Mouse (Mus musculus) lung, postnatal 0 days (tissue): ENCODE data around the gene Pum2.

Experiments
- CTCF ChIP-seq: IDR thresholded peaks from 2 replicates; pipeline ENCODE4 v1.5.1; 2016; ENCODE audit warnings: antibody characterized with exemption, mild to moderate bottlenecking
- EP300 ChIP-seq: IDR thresholded peaks from 2 replicates; pipeline ENCODE4 v1.6.1; 2016; ENCODE audit warnings: antibody characterized with exemption, mild to moderate bottlenecking, control low read depth

DNA sequence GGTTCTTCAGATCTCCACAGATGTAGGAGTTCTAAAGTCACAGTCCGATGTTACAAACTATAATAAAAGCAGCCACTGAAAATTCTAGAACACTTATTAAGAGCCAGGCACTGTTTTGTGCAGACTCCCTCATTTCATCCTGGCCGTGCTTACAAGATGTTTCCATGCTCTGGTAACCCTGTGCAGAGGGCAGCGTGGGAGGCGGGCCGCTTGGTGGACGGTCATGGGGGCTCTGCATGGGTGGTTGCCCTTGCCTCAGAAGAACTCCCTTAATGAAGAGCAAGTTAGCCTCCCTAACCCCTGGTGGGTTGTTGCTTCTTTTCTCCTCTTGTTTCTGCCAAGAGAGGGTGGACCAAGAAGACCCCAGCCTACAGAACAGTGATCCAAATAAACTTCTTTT, 85.8 kb downstream of the Pum2 start:
- TF ChIP-seq CTCF (no peak), EP300 (no peak)
